Mouse (Mus musculus): Measurements from ENCODE around the gene Naglu. TPM values are rescaled to one million over a fixed set of nuclear protein-coding genes. Genes with fewer than 3 reads are reported as not detected.
A peak's percentile ranks its signal among the peaks of the same experiment; 100 is the strongest.
"Not testable (repeated sequence)": the region's sequence is repeated elsewhere in the genome, so short reads cannot be mapped to it uniquely, and the experiment has no call there.

Naglu gene
- total RNA-seq, 2 experiments from 2014 or later, result 6.0 to 12.0 TPM

DNA sequence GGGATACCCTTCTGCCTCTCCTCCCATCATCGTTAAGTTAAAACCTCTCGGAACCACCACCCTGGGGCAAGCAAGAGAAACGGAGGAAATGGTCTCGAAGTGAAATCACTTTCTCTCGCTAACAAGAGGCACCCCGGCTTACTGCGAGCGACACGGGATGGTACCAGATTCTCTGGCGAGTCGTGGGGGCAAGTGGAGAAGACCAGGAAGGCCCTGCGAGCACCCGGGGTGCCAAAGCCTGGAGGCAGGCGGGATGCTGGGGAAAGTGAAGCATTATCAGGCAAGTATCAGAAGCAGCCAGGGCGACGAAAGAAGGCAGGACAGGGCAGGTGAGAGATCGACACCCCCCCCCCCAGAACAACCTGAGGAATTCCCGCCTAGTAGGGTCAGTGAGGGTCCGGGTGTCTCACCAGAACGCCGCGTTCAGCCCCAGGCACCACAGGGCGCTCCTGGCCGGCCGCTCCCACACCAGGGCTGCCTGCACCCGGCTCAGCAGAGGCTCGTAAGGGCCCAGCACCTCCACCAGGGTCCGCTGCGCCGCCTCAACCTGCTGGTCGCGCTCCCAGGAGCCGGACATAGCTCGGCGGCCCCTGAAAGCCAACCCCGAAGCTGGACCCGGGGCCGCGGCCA, 49.4 kb downstream of the Naglu start:
- ATAC-seq (replicated peaks; ENCODE audit: poor library complexity), result peak; percentile 43

DNA sequence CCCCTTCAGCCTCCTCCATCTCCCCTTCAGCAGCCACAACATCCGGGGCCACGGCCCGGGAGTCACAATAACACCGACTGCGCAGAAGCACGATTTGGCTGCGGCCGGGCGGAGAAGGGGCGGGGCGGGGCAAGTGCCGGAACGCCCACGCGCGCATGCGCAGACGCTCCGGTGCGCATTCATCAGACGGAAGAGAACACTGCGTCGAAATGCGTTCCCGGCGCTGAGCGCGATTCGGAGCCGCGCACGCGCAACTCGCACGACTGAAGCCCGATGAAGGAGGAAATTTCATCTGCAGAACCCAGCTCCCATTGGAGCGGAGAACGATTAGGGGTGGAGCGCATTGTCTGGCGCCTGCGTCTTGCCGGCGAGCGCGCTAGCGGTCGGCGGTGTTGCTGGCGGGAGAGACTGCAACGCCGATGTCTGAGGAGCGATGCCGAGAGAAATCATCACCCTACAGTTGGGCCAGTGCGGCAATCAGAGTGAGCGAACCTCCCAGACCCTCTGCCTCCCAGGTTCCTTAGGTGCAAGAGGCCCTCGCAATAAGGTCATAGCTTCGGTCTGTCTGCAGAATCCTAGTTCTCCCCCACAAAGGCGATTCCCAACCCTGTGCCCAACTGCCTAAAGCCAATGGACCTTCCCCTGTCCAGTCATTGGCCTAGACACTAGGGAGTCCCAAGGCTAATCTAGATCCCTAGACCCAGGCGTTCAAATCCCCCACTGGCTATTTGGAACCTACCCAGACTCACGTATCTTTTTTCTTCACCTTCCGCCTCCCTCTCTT, 50.1 kb downstream of the Naglu start, which contains the start of the genes Retreg3 and Tubg1:
TSS of gene Retreg3 (minus strand) at position 133 of the 784 bp plus-strand sequence.
TSS of gene Tubg1 (plus strand) at position 178 of the 784 bp plus-strand sequence.
- ATAC-seq (replicated peaks; ENCODE audit: poor library complexity), result peak; percentile 86

DNA sequence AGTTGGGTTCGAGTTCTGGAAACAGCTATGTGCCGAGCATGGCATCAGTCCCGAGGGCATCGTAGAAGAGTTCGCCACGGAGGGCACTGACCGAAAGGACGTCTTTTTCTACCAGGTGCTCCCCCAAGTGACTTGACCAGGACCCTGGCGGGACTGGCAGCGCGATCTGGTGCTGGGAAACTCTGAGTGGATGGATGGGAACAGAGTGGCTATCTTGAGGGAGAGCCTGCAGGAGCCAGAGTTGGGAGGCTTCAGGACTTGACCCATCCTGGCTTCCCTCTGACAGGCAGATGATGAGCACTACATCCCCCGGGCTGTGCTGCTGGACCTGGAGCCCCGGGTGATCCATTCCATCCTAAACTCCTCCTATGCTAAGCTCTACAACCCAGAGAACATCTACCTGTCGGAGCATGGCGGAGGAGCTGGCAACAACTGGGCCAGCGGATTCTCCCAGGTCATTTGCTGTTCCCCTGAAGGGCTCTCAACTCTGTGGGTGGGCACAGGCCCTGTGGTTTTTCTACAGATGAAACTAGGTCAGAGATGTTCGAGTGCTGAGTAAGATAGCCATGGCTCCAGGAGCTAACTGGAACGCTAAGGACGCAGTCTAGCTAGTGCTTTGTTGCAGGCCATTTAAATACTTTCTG, 50.9 kb downstream of the Naglu start:
- no peak for ATAC-seq (replicated peaks; ENCODE audit: poor library complexity)

GRCm38 (mm10) chr11:101124494-101124893, 54.7 kb downstream of the Naglu start:
- not testable (repeated sequence) for ATAC-seq (replicated peaks; ENCODE audit: poor library complexity)

DNA sequence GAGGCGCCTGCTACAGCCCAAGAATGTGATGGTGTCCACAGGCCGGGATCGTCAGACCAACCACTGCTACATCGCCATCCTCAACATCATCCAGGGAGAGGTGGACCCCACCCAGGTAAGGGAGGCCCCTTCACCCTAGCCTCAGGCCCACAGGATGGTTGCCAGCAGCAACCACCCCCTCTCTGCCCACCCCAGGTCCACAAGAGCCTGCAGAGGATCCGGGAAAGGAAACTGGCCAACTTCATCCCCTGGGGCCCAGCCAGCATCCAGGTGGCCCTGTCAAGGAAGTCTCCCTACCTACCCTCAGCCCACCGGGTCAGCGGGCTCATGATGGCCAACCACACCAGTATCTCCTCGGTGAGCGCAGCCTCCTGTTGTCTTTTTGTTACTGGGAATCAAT, 55.2 kb downstream of the Naglu start:
- ATAC-seq (replicated peaks; ENCODE audit: poor library complexity), result not testable (repeated sequence)

DNA sequence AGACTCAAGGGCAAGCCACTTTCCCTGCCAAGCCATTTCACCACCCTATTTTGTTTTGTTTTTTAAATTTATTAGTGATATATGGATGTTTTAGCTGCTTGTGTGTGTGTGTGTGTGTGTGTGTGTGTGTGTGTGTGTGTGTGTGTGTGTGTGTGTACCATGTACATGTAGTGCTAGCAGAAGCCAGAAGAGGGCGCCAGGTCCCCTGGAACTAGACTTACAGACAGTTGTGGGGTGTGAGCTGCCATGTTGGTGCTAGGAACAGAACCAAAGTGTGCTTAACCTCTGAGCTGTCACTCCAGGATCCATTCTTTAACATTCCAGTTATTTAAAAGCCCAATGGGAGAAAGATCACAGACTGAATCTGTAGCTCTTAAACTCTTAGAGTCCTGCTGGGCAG, 57.3 kb downstream of the Naglu start:
- no peak for ATAC-seq (replicated peaks; ENCODE audit: poor library complexity)

Other genes with a start within 250 kb of the Naglu start
- 31.1 and 32.2 TPM in 2 replicates for gene Stat5b, start 219.3 kb upstream of the Naglu start, total RNA-seq (2015)
- 29.4 and 37.2 TPM in 2 replicates for gene Stat5b, start 219.3 kb upstream of the Naglu start, total RNA-seq (2017)
- 25.3 and 31.0 TPM in 2 replicates for gene Stat5a, start 210.7 kb upstream of the Naglu start, total RNA-seq (2015)
- 31.5 and 32.4 TPM in 2 replicates for gene Stat5a, start 210.7 kb upstream of the Naglu start, total RNA-seq (2017)
- 38.3 and 38.6 TPM in 2 replicates for gene Stat3, start 130.5 kb upstream of the Naglu start, total RNA-seq (2015)
- gene Stat3, start 130.5 kb upstream of the Naglu start, total RNA-seq (2017), result 78.6 and 85.3 TPM in 2 replicates
- 0.51 and 1.7 TPM in 2 replicates for gene Cavin1, start 99.1 kb upstream of the Naglu start, total RNA-seq (2015)
- gene Cavin1, start 99.1 kb upstream of the Naglu start, total RNA-seq (2017), result 1.4 and 2.5 TPM in 2 replicates
- gene Atp6v0a1, start 60.6 kb upstream of the Naglu start, total RNA-seq (2015), result 21.4 and 35.3 TPM in 2 replicates
- 38.1 and 50.1 TPM in 2 replicates for gene Atp6v0a1, start 60.6 kb upstream of the Naglu start, total RNA-seq (2017)
- 6.0 and 9.8 TPM in 2 replicates for gene Hsd17b1, start 8.4 kb downstream of the Naglu start, total RNA-seq (2015)
- gene Hsd17b1, start 8.4 kb downstream of the Naglu start, total RNA-seq (2017), result 3.2 and 5.2 TPM in 2 replicates
- 19.8 and 28.1 TPM in 2 replicates for gene Coasy, start 12.6 kb downstream of the Naglu start, total RNA-seq (2015)
- 28.0 and 31.7 TPM in 2 replicates for gene Coasy, start 12.6 kb downstream of the Naglu start, total RNA-seq (2017)
- 76.4 and 83.6 TPM in 2 replicates for gene Mlx, start 17.3 kb downstream of the Naglu start, total RNA-seq (2015)
- gene Mlx, start 17.3 kb downstream of the Naglu start, total RNA-seq (2017), result 84.7 and 90.0 TPM in 2 replicates
- 32.7 and 40.2 TPM in 2 replicates for gene Psmc3ip, start 25.4 kb downstream of the Naglu start, total RNA-seq (2015)
- 58.6 and 67.8 TPM in 2 replicates for gene Psmc3ip, start 25.4 kb downstream of the Naglu start, total RNA-seq (2017)
- 7.3 and 8.1 TPM in 2 replicates for gene Retreg3, start 49.9 kb downstream of the Naglu start, total RNA-seq (2015)
- gene Retreg3, start 49.9 kb downstream of the Naglu start, total RNA-seq (2017), result 24.0 and 25.7 TPM in 2 replicates
- 20.7 and 21.2 TPM in 2 replicates for gene Tubg1, start 49.9 kb downstream of the Naglu start, total RNA-seq (2015)
- 41.4 and 43.3 TPM in 2 replicates for gene Tubg1, start 49.9 kb downstream of the Naglu start, total RNA-seq (2017)
- not detected in 2 replicates for gene Tubg2, start 85.9 kb downstream of the Naglu start, total RNA-seq (2015)
- gene Tubg2, start 85.9 kb downstream of the Naglu start, total RNA-seq (2017), result not detected in 2 replicates
- gene Cntnap1, start 100.5 kb downstream of the Naglu start, total RNA-seq (2015), result 0.51 and 0.77 TPM in 2 replicates
- gene Cntnap1, start 100.5 kb downstream of the Naglu start, total RNA-seq (2017), result 0.34 and 0.87 TPM in 2 replicates
- gene Plekhh3, start 101.3 kb downstream of the Naglu start, total RNA-seq (2015), result 0.66 TPM in 1 of 2 replicates, not detected in the other
- gene Plekhh3, start 101.3 kb downstream of the Naglu start, total RNA-seq (2017), result 0.14 and 1.0 TPM in 2 replicates
- gene Ccr10, start 105.4 kb downstream of the Naglu start, total RNA-seq (2015), result not detected in 2 replicates
- 0.41 TPM in 1 of 2 replicates, not detected in the other for gene Ccr10, start 105.4 kb downstream of the Naglu start, total RNA-seq (2017)
- 13.8 and 15.8 TPM in 2 replicates for gene Ezh1, start 156.5 kb downstream of the Naglu start, total RNA-seq (2015)
- 13.2 and 15.8 TPM in 2 replicates for gene Ezh1, start 156.5 kb downstream of the Naglu start, total RNA-seq (2017)
- 0.88 TPM in 1 of 2 replicates, not detected in the other for gene Ramp2, start 176.0 kb downstream of the Naglu start, total RNA-seq (2015)
- 1.9 TPM in 1 of 2 replicates, not detected in the other for gene Ramp2, start 176.0 kb downstream of the Naglu start, total RNA-seq (2017)
- 261 and 263 TPM in 2 replicates for gene Vps25, start 183.7 kb downstream of the Naglu start, total RNA-seq (2015)
- 70.4 and 86.9 TPM in 2 replicates for gene Vps25, start 183.7 kb downstream of the Naglu start, total RNA-seq (2017)
- gene Wnk4, start 190.6 kb downstream of the Naglu start, total RNA-seq (2015), result not detected in 2 replicates
- gene Wnk4, start 190.6 kb downstream of the Naglu start, total RNA-seq (2017), result not detected in 2 replicates
- gene Cntd1, start 209.0 kb downstream of the Naglu start, total RNA-seq (2015), result 1.1 and 2.0 TPM in 2 replicates
- gene Cntd1, start 209.0 kb downstream of the Naglu start, total RNA-seq (2017), result 1.2 and 1.3 TPM in 2 replicates
- 74.0 and 91.0 TPM in 2 replicates for gene Coa3, start 209.1 kb downstream of the Naglu start, total RNA-seq (2015)
- gene Coa3, start 209.1 kb downstream of the Naglu start, total RNA-seq (2017), result 43.7 and 47.8 TPM in 2 replicates
- gene Becn1, start 232.3 kb downstream of the Naglu start, total RNA-seq (2015), result 49.8 and 61.2 TPM in 2 replicates
- gene Becn1, start 232.3 kb downstream of the Naglu start, total RNA-seq (2017), result 161 and 166 TPM in 2 replicates
- 208 and 220 TPM in 2 replicates for gene Psme3, start 246.2 kb downstream of the Naglu start, total RNA-seq (2015)
- 116 and 120 TPM in 2 replicates for gene Psme3, start 246.2 kb downstream of the Naglu start, total RNA-seq (2017)